Mouse (Mus musculus) c-Kit-positive CD71-positive TER-119-positive erythroid progenitor cells, embryonic 14.5 days (primary cell): ENCODE measurements around the gene Phyhd1.

Source experiments
- DNase-seq: peaks from one replicate; pipeline ENCODE4 v3.0.0-alpha.2; 2013; ENCODE audit warnings: low spot score

The Phyhd1 gene

DNA sequence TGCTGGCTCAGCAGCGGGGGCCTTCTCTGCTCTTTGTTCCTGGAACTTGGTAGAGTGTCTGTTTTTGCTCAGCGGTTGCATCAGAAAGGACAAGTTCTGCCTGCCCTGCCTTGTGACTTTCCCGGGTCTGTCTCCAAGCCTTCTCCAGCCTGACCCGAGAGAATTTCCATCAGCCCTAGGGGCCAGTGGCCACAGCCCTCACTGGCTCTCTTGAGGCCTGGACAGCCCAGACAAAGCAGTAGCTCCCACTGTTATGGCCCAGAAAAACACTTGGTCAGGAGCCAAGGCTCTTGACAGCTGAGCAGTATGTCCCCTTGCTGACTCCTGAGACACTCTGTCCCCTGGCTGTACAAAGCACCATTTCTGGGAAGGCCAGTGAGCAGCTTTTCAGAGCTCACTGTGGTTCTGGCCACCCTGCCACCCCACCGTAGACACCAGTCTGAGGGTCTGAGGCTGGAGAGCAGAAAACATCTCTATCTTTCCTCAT lies at the start of gene Phyhd1:
Gene Phyhd1, plus strand, starts transcription at position 437 of the 487 bp plus-strand sequence.
- no peak for DNase-seq

DNA sequence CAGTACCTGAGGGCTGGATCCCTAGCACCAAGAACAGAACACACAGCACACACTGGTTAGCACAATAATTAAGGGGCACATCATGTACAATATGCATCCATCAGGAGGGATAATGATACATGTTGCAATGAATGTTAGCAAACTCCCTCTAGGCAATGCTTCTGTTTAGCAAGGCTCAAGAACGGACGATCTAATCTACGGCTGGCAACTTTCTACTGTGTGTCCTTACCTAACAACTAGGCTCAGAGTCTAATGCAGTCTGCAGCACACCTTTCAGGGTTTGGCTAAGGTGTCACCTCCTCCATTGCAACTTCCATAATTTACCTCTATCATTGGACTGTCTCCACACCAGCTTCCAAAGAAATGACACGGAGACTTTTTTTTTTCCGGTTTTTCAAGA lies 49.7 kb upstream of the Phyhd1 start:
- no peak for DNase-seq

DNA sequence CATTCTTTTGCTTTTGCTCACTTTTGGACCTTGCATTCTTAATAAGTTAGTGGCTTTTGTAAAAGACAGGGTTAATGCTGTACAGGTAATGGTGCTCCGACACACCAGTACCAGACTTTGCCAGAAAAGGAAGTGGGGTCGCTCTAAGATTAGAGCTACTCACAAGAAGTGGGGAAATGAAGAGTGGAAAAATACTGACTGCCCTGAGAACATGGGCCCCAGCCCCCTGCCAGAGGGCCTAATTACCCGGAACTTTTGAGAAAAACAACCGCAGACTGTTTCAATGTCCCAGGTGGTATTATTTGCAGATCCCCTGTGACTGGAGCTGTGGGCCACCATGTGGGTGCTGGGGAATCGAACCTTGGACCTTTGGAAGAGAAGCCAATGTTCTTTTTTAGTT lies 30.4 kb upstream of the Phyhd1 start:
- no peak for DNase-seq

DNA sequence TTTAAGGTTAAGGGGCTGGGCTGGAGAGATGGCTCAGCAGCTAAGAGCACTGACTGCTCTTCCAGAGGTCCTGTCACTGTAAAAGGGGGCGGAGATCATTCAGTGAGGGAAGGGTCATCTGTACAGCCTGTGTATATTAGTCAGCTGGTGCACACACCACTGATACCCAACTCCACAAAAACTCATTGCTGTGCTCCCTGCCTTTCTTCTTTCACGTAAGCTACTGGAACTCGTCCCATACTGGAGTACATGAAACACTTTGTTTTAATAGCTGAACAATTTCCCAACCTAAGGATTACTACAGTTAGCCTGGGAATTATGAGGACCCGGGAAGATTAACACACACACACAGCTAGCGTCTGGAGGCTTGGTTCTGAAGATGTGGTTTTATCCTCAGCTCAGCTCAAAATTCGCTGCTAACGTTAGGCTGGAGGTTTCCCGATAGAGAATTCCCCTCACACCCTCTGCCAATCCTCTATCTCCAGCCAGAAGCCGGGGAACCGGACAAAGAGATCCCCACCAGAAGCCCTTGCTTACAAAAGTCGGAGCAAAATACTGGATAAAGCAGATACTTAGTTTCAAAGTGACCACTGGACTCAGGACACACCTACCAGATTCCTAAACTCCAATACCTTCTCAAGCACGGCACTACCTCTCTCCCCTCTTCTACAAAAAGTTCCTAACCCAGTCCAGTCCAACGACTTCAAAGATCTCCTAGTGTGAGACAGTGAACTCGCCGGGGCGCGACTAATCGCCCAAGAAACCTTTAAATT lies 29.4 kb upstream of the Phyhd1 start:
- DNase-seq: peak; percentile 20

DNA sequence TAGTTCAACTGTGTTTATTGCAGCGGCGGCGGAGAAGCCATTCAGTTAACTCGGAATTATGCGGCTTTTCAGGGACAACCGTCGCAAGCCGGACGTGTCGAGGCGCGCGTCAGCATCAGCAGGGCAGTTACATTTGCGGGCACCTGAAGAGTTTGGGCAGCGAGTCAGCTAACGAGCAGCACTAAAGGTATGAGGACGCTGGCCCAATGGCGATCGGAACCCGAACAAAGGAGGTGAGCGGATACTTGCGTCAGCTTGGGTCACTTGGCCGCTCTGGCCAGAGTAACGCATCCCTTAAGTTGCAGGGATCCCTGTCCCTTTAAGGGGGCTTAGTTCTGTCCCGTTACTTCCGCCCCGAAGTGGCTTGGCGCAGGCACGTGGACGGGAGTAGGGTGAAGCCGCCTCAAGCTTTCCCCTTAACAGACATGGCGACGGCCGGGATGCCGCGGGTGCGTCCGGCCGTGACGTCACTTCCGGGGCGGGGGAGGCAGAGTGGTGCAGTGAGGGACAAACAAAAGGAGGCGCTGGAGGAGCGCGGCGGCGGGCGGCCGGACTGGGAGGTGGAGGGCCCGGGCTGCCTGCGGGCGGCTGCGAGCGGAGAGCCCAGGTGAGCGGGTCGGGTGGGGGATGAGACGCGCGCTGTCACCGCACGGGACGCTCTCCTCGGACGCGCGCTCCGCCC lies 28.7 kb upstream of the Phyhd1 start, which contains the start of gene Lrrc8a:
Gene Lrrc8a, plus strand, starts transcription at position 517 of the 682 bp plus-strand sequence.
- peak; percentile 96 for DNase-seq

DNA sequence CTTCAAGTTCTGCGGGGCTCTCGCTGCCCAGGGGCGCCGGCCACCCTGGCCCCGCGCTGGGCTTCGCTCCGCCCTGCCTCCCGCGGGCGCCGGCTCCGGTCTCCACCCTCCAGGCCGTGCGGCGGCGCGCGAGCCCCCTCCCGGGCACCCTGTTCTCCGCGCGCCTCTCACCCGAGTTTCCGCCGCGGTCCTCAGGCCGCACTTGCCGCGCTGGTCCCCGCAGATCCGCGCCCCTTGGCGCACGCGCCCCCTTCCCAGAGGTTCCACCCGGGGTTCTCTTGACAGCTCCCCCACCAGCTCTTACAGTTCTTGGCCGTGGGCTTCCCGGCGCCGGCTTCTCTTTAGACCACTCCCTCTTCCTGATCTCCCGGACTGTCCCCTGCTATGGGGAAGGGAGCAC lies 28.1 kb upstream of the Phyhd1 start:
- no peak for DNase-seq

DNA sequence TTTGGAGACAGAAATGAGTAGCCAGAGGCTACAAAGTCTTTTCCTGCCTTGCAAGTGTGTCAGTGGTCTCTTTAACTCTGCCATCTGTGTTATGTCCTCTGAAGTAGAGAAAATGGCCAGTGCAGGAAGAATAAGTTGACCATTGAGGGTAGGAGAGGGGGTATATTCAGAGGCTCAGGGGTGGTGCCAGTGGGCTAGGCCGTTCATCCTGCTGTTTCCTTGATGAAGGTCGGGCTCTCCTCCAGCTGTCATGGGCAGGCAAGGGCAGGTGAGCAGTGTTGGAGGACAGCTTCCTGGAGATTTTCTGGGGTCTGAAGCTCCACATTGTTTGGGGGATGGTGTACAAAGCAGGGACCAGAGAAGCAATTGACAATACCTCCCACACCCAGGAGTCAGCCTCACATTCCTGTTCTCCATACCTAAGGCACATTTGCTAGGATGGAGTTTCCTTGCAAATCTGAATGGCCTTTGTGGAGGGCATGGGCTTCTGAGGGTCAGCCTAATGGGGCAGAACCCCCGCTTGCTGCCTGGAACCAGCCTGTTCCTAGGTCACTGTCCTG lies 27.0 kb upstream of the Phyhd1 start:
- DNase-seq: no peak

DNA sequence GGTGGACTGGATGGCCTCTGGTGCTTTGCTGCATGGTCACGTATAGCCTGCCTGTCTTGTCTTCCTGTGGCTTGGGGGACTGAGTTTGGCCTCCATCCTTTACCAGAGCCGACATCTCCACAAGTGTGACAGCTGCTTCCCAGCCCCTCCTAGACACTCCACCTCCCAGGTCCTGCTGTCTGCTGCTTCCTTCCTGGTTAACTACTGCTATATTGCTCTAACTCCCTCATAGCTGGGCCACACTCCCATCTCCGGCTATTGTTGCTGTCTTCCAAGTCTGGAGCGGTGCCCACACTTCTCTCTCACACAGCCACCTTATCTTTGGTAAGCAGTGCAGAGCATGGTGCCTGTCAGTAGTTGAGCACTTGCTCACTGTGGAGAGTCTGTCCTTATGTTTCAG lies 26.2 kb upstream of the Phyhd1 start:
- peak; percentile 54 for DNase-seq

DNA sequence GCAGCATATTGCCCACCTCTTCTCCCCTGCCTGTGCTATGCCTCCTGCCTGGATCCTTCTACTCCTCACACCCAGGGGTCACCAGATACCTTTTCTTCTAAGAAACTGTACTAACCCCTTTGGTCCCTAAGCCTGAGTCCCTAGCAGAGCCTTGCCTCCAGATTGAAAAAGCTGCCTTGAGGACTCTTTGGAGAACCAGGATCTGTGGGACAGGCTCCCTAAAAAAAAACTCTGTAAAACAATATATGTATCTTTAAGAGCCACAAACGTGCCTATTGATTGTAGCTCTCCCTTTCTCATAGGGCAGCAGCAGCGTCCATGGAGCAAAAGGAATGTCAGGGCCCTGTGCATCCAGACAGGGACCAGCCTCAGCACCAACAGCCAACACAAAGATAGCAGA lies 25.7 kb upstream of the Phyhd1 start, which contains the start of gene Gm28035:
Gene Gm28035, plus strand, starts transcription at position 301 of the 400 bp plus-strand sequence.
- no peak for DNase-seq

DNA sequence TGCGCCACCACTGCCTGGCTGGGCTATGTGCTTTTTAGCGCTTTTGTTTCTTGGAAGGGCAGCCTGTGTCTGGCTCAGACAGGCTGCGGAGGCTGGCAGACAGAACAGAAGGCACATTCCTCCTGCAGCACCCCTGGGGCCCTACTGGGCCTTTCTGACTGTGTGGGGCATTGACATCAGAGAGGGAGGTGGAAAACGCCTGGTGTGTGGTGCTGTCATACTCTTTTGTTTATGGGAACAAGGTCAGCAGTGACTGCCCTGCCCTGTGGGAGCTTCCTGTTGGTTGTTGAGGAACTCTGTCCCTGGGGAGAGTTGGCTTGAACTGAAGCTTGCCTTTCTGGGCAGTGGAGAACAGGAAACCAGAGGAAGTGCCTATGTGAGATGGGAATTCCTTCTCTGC lies 23.5 kb upstream of the Phyhd1 start:
- no peak for DNase-seq

DNA sequence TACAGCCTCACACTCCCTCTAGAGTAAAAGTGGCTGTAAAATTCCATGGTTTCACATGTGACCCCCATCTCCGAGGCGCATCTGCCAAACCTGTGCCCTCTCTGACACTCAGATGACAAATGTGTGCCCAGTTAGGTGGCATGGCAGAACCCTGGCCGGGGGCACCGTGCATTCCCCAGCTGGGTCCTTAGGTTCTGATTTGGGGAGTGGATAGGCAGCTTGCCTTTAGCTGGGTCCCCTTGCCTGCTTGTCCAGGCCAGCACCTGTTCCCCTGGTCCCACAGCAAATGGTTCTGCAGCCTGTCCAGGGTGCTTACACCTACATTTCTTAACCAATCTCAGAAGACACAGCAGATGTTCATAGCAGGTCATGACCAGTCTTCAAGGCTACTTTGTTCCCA lies 22.6 kb upstream of the Phyhd1 start:
- no peak for DNase-seq

DNA sequence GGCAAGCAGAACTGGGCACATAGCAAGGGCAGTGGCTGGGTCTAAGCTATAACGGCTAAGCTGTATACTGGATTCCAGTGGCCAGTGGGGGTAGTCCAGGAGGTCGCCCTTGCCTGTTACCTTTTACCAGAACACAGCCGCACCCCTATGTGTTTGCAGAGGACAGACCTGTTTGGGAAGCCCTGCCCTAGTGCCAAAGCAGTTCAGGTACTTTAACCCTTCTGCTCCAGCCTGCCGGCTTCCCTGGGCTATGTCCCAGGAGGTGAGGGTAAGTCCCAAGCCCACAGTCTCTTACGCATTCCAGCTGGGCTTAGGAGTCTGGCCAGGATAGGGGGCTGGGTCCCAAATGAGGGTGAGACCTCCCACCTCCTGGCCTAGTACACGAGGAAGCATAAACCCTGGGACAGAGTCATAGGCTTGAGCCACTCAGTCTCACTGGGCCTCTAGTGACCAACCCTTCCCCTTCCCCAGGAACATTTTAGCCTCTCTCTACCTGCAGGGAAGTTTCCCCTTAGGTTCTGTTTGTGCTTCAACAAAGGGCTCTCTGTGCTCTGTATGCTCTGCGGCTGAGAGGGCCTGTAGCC lies 21.3 kb upstream of the Phyhd1 start:
- DNase-seq: no peak

DNA sequence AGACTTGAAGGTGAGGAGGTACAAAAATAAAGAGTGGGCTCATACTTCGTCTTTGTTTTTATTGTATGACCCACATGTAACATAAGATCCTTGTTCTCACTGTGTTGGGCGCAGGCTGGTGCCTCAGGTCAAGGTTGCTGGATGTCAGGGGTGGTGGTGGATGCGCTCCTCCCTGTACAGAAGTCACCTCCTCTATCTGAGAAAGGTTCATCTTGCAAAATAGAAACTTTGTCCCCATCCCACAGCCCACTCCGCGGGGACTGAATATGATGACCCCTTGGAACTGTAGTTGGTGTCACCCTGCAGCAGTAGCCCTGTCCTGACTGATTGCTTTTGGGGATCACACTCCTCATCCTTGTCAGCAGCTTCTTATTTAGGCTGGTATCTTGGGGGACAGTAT lies 19.0 kb upstream of the Phyhd1 start:
- no peak for DNase-seq

DNA sequence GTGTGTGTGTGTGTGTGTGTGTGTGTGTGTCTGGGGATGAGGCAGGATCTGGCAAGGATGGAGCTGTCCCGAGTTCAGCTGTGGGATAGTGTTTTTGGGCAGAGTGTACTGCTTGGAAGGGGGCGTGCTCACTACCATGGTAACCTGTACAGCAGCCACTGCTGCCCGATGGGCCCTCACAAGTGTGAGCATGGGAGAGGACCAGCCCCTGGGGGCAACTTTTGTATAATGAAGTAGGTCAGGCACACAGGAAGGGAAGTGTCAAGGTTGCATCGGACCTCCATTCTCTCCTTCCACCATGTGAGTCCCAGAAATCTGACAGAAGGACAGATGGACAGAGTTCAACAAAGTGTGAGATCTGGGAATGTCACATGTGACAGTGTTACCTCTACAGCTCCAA lies 18.3 kb upstream of the Phyhd1 start:
- DNase-seq: no peak

DNA sequence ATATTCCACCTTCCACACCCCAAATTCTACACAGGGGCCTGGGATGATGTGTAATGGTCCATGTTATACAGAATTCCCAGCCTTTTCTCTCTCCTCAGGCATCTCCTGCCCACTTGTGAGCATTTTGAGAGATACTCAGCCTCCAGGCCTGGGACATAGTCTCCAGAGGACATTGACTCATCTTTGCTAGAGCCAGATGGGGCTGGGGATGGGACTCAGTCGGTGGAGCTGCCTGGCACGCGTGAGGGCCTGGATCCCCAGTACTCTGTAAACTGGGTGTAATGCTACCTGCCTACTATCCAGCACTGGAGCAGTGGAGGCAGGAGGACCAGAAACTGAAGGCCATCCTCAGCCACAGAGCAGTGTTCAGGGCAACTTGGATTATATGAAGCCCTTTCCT lies 16.8 kb upstream of the Phyhd1 start:
- DNase-seq: no peak

DNA sequence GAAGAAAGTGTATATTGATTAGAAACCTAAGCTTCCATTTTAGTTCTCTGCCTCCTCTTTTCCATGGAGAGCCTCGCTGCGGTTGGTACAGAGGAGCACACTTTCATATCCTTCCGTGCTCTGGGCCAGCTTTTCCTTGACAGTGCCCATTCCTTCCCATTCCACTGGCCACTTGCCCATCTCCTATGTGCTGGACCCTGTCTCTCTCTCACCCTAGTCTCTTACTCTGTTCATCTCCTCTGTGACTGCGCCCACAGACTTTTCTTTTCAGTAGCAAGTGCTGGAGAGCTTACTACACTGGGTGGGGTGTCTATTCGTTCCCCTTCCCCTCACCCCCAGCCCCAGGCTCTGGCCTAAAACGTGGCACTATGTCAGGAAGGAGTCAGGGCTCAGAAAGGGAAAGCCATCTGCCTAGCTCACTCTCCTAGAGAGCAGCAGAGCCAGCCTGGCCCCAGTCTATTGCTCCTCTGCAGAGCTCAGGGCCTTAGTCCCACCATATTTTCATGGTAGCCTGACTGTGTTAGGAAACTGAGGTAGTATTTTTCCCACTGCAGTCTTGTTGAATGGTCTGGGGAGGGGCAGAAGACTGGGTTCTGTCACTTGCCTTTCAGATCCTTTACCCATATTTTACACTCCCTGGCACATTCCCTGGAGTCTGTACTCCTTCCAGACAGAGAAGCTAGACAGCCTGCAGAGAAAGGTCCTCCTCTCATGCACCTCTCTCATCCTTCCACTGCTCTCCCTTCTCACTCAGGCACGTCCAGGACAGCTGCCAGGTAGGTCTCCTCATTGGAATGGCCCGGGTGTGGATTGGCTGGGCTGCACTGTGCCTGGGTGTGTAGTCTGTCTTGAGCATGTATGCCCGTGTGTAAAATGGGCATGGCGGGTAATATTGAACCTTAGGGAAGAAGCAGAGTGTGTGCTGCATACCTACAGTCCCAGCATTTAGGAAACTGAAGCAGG lies 15.6 kb upstream of the Phyhd1 start:
- no peak for DNase-seq

DNA sequence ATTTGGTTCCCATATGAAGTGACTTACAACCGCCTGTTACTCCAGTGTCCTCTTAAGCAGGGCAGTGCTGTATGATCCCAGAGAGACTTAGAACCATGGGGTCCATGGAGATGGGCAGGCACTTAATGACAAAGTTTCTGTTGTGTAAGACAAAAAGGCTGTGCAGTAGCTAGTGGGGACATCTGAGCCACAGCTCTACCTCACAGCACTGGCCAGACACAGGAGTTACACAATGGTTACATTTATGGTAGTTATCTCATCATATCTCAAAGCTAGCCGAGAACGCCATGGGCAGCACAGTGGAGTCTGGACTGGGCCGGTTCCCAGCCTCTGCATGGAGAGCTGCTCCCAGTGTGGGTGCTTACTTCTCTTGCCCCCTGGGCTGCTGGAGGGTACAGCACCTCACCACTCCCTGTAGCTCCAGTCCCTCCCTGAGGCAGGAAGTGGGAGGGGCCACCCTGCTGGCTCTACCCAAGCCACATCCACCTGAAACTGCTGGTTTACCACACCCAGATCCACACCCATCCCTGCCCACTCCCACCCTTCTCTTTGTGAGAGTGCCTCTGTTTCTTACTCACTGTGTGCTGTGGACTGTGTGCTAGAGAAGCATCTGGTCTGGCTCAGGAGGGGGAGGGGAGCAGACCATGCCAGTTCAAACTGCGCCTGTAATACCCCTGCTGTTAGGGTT lies 14.4 kb upstream of the Phyhd1 start:
- peak; percentile 39 for DNase-seq

DNA sequence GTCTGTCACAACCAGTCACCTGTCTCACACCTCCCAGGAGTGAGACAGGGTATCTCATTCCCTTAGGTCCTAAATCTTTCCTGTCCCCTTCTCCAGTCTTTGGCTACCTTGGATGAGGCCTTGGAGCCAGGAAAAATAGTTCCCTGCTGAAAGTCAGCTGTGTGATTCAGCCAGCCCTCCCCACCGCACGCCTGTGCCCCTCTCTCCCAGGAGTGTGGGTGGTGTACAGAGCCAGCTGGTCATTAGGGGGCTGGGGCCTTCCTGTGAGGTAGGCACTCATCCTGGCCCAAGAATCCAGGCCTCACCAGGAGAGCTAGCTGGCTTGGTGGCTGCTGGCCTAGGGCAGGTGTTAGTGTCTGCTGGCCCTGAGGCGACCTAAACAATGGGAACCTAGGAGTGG lies 13.5 kb upstream of the Phyhd1 start:
- no peak for DNase-seq

DNA sequence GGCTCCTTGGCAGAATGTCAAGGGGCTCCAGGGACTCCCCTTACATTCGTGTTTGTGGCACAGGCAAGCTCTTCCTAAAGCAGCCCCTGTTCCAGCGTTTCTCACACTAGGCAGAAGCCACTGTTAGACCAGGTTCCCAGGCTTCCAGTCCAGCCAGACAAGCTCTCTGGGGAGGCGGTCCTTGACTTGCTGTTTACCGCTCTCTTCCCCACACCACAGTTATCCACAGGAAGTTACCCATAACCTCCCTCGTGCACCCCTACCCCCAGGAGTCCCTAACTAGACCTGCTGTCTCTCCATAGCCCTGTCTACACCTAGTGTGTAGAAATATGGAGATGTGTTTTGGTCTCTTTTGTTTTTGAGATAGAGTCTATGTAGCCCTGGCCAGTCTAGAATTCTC lies 12.2 kb upstream of the Phyhd1 start:
- DNase-seq: no peak

DNA sequence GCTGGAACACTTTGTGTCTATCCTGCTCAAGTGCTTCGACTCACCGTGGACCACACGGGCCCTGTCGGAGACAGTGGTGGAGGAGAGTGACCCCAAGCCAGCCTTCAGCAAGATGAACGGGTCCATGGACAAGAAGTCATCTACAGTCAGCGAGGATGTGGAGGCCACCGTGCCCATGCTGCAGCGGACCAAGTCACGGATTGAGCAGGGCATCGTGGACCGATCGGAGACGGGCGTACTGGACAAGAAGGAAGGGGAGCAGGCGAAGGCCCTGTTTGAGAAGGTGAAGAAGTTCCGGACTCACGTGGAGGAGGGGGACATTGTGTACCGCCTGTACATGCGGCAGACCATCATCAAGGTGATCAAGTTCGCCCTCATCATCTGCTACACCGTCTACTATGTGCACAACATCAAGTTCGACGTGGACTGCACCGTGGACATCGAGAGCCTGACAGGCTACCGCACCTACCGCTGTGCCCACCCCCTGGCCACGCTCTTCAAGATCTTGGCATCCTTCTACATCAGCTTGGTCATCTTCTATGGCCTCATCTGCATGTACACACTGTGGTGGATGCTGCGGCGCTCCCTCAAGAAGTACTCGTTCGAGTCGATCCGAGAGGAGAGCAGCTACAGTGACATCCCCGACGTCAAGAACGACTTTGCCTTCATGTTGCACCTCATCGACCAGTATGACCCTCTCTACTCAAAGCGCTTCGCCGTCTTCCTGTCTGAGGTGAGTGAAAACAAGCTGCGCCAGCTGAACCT lies 10.2 kb upstream of the Phyhd1 start:
- DNase-seq: no peak
